Mouse (Mus musculus): ENCODE measurements at regions not wholly inside any gene's neighbourhood (a gene's known extent, or its start where the extent isn't known, plus 50 kb on each side); places are given as distances from the start of the nearest gene placed in this dataset.
A peak's percentile ranks its signal among the peaks of the same experiment; 100 is the strongest.

DNA sequence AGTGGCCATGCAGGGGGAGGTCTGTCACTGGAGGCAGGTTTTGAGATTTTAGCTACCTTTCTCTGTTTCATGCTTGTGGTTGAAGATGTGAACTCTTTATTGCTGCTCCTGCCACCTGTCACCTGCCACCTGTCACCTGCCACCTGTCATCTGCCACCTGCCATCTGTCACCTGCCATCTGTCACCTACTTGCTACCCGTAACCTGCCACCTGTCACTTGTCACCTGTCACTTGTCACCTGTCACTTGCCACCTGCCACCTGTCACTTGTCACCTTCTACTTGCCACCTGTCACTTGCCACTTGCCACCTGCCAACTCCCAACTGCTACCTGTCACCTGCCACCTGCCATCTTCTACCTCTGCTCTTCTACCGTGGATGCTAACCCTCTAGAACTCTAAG is 581.2 kb upstream of the Fam19a5 start:
- Histone ChIP-seq H3K9me3 (replicated peaks) (peaks cover 84% of the 10 kb centered on the region), H3K36me3 (replicated peaks) (no peaks in the 10 kb centered on the region), H3K4me3 (ENCODE audit: low read depth, low read length) (0 out of 2 replicates have a peak overlapping the region, but pooled peaks have one; percentile 29), H3K27me3 (ENCODE audit: insufficient read depth, low read length) (no peaks in the 10 kb centered on the region), H3K4me1 (ENCODE audit: insufficient read depth, low read depth, low read length) (no peaks in the 10 kb centered on the region)
- TF ChIP-seq POLR2AphosphoS5 (IDR thresholded peaks at IDR 0.05; ENCODE audit: insufficient replicate concordance, low read depth, low read length) (no peak), CTCF (IDR thresholded peaks at IDR 0.05; ENCODE audit: low read depth, low read length) (no peak), GATA2 (IDR thresholded peaks at IDR 0.05; ENCODE audit: borderline replicate concordance, low read depth, low read length) (no peak), TAL1 (conservative IDR thresholded peaks at IDR 0.05; ENCODE audit: low read depth, low read length) (no peak), GATA1 (IDR thresholded peaks at IDR 0.05; ENCODE audit: borderline replicate concordance, low read length) (no peak)
- no peak for ATAC-seq (ENCODE audit: extremely low read depth, insufficient number of reproducible peaks, low FRiP score, poor library complexity, severe bottlenecking)
- DNase-seq (ENCODE audit: low spot score), result no peak

DNA sequence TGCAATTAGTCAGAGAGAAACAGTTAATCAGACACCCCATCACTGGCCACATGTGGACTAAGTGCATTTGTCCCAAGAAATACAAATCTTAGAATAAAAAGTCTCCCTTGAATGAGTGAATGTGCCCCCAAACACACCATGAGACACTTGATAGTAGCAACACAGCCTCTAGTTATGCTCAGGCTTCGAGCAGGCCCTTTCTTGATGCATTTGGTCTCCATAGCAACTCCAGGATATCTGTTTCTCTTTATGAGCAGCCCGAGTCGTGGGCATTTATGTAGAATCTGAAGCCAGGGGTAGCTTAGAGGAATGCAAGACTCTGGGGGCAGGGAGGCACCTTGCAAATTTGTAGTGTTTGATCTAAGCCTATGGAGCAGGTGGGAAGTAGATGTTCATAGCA is 580.6 kb upstream of the Fam19a5 start:
- H3K27me3 ChIP-seq (ENCODE audit: insufficient read depth, low read length), result no peaks in the 10 kb centered on the region
- no peaks in the 10 kb centered on the region for H3K4me1 ChIP-seq (ENCODE audit: insufficient read depth, low read depth, low read length)
- DNase-seq (ENCODE audit: low spot score) (no peak), ATAC-seq (ENCODE audit: extremely low read depth, insufficient number of reproducible peaks, low FRiP score, poor library complexity, severe bottlenecking) (no peak)
- no peak overlapping the region for H3K4me3 ChIP-seq (ENCODE audit: low read depth, low read length)
- no peaks in the 10 kb centered on the region for H3K36me3 ChIP-seq (replicated peaks)
- peaks cover 87% of the 10 kb centered on the region for H3K9me3 ChIP-seq (replicated peaks)
- TF ChIP-seq GATA2 (IDR thresholded peaks at IDR 0.05; ENCODE audit: borderline replicate concordance, low read depth, low read length) (no peak), TAL1 (conservative IDR thresholded peaks at IDR 0.05; ENCODE audit: low read depth, low read length) (no peak), GATA1 (IDR thresholded peaks at IDR 0.05; ENCODE audit: borderline replicate concordance, low read length) (no peak), POLR2AphosphoS5 (IDR thresholded peaks at IDR 0.05; ENCODE audit: insufficient replicate concordance, low read depth, low read length) (no peak), CTCF (IDR thresholded peaks at IDR 0.05; ENCODE audit: low read depth, low read length) (no peak)

DNA sequence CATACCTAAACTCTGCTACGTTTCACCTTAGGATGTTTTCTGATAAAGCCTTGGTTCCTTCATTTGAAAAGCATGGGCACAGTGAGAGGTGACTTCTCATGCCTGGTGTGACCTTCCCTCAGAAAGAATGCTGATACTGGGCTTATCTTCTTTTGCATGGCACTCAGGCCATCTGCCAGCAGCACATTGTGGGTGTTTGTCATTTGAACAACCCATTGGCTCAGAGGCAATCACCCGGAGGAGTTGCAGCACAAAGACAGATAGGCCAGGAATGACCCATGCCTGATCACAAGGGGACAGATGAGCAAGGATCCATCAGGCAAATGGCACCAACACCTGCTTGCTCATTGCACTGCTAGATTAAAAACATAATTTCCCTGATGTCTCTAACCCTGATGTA is 572.7 kb upstream of the Fam19a5 start:
- ATAC-seq (ENCODE audit: extremely low read depth, insufficient number of reproducible peaks, low FRiP score, poor library complexity, severe bottlenecking) (no peak), DNase-seq (ENCODE audit: low spot score) (no peak)
- no peaks in the 10 kb centered on the region for H3K36me3 ChIP-seq (replicated peaks)
- H3K27me3 ChIP-seq (ENCODE audit: insufficient read depth, low read length), result no peaks in the 10 kb centered on the region
- no peak overlapping the region for H3K4me3 ChIP-seq (ENCODE audit: low read depth, low read length)
- no peak for TF ChIP-seq TAL1 (conservative IDR thresholded peaks at IDR 0.05; ENCODE audit: low read depth, low read length)
- no peak for TF ChIP-seq CTCF (IDR thresholded peaks at IDR 0.05; ENCODE audit: low read depth, low read length)
- no peak for TF ChIP-seq POLR2AphosphoS5 (IDR thresholded peaks at IDR 0.05; ENCODE audit: insufficient replicate concordance, low read depth, low read length)
- TF ChIP-seq GATA2 (IDR thresholded peaks at IDR 0.05; ENCODE audit: borderline replicate concordance, low read depth, low read length), result no peak
- TF ChIP-seq GATA1 (IDR thresholded peaks at IDR 0.05; ENCODE audit: borderline replicate concordance, low read length), result no peak
- H3K9me3 ChIP-seq (replicated peaks), result peaks cover 62% of the 10 kb centered on the region
- H3K4me1 ChIP-seq (ENCODE audit: insufficient read depth, low read depth, low read length), result no peaks in the 10 kb centered on the region

DNA sequence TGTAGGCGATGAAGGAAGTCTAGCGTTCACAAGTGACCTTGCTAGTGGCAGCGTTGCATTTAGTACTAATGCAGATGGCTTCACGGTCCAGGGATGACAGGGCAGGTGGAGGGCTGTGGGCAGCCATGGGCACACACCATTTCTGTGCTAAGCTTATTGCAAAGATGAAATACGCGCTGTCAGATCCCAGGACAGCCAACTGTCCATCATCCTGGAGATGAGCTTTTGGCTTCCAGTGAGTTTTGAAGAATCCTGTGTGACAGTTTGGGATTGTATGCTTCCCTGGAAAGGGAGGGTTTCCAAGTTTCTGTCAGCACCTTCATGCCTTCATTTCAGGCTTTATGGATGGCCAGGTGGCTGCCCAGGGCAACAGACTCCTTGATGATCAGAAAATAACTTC is 547.9 kb upstream of the Fam19a5 start:
- H3K4me1 ChIP-seq (ENCODE audit: insufficient read depth, low read depth, low read length), result no peaks in the 10 kb centered on the region
- no peak for DNase-seq (ENCODE audit: low spot score)
- no peak for TF ChIP-seq POLR2AphosphoS5 (IDR thresholded peaks at IDR 0.05; ENCODE audit: insufficient replicate concordance, low read depth, low read length)
- TF ChIP-seq CTCF (IDR thresholded peaks at IDR 0.05; ENCODE audit: low read depth, low read length), result no peak
- TF ChIP-seq GATA1 (IDR thresholded peaks at IDR 0.05; ENCODE audit: borderline replicate concordance, low read length), result no peak
- no peak for TF ChIP-seq GATA2 (IDR thresholded peaks at IDR 0.05; ENCODE audit: borderline replicate concordance, low read depth, low read length)
- TF ChIP-seq TAL1 (conservative IDR thresholded peaks at IDR 0.05; ENCODE audit: low read depth, low read length), result no peak
- H3K4me3 ChIP-seq (ENCODE audit: low read depth, low read length), result no peak overlapping the region
- H3K27me3 ChIP-seq (ENCODE audit: insufficient read depth, low read length), result no peaks in the 10 kb centered on the region
- H3K36me3 ChIP-seq (replicated peaks), result no peaks in the 10 kb centered on the region
- no peak for ATAC-seq (ENCODE audit: extremely low read depth, insufficient number of reproducible peaks, low FRiP score, poor library complexity, severe bottlenecking)
- H3K9me3 ChIP-seq (replicated peaks), result peaks cover 70% of the 10 kb centered on the region

DNA sequence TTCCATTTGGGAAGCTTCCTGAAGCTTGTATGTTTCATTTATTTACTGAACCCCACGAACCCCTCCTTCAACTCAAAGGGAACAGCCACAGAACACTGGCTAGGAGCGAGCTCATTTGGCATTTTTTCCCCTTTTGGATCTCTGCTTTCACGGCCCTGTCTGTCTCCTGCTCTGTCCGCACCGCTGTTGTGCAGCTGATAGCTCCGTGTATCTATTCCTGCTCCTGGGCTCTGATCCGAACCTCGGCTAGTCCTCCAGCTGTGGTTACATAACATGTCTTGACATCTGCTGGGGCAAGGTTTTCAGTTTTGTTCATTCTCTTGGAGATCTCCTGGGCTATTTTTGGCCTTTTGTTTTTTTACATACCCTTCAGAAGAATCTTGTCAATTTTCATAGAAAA is 525.1 kb upstream of the Fam19a5 start:
- no peaks in the 10 kb centered on the region for H3K27me3 ChIP-seq (ENCODE audit: insufficient read depth, low read length)
- TF ChIP-seq POLR2AphosphoS5 (IDR thresholded peaks at IDR 0.05; ENCODE audit: insufficient replicate concordance, low read depth, low read length) (no peak), TAL1 (conservative IDR thresholded peaks at IDR 0.05; ENCODE audit: low read depth, low read length) (no peak), CTCF (IDR thresholded peaks at IDR 0.05; ENCODE audit: low read depth, low read length) (no peak), GATA1 (IDR thresholded peaks at IDR 0.05; ENCODE audit: borderline replicate concordance, low read length) (no peak)
- ATAC-seq (ENCODE audit: extremely low read depth, insufficient number of reproducible peaks, low FRiP score, poor library complexity, severe bottlenecking) (no peak), DNase-seq (ENCODE audit: low spot score) (no peak)
- no peak overlapping the region for H3K4me3 ChIP-seq (ENCODE audit: low read depth, low read length)
- peaks cover 56% of the 10 kb centered on the region for H3K9me3 ChIP-seq (replicated peaks)
- no peaks in the 10 kb centered on the region for H3K36me3 ChIP-seq (replicated peaks)
- H3K4me1 ChIP-seq (ENCODE audit: insufficient read depth, low read depth, low read length), result no peaks in the 10 kb centered on the region

DNA sequence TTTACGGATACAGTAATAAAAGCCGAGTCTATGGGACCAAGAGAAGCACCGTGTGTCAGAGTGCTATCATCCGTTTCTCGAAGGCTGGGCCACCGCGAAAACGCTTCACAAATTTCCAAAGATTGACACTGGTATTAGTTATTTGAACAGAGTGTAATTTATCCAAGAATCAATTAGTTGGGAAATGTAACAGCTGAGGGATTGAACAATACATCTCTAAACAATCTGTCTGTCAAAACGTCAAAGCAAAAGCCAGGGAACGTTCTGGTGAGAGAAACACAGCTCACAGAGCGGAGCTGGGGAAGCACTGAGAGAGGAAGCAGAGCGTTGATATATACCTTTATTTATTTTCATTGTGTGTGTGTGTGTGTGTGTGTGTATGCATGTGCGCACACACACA is 498.1 kb upstream of the Fam19a5 start:
- H3K4me1 ChIP-seq (ENCODE audit: insufficient read depth, low read depth, low read length), result no peaks in the 10 kb centered on the region
- H3K36me3 ChIP-seq (replicated peaks), result no peaks in the 10 kb centered on the region
- ATAC-seq (ENCODE audit: extremely low read depth, insufficient number of reproducible peaks, low FRiP score, poor library complexity, severe bottlenecking) (no peak), DNase-seq (ENCODE audit: low spot score) (no peak)
- H3K27me3 ChIP-seq (ENCODE audit: insufficient read depth, low read length), result no peaks in the 10 kb centered on the region
- no peak overlapping the region for H3K4me3 ChIP-seq (ENCODE audit: low read depth, low read length)
- H3K9me3 ChIP-seq (replicated peaks), result peaks cover 51% of the 10 kb centered on the region
- TF ChIP-seq GATA1 (IDR thresholded peaks at IDR 0.05; ENCODE audit: borderline replicate concordance, low read length) (no peak), TAL1 (conservative IDR thresholded peaks at IDR 0.05; ENCODE audit: low read depth, low read length) (no peak), POLR2AphosphoS5 (IDR thresholded peaks at IDR 0.05; ENCODE audit: insufficient replicate concordance, low read depth, low read length) (no peak), CTCF (IDR thresholded peaks at IDR 0.05; ENCODE audit: low read depth, low read length) (no peak), GATA2 (IDR thresholded peaks at IDR 0.05; ENCODE audit: borderline replicate concordance, low read depth, low read length) (no peak)
